Mouse (Mus musculus) liver, adult 2 months (tissue): Measurements from ENCODE around the gene Slc25a18.

ENCODE experiments used
- CTCF ChIP-seq: fragments of 200-500 bp; IDR thresholded peaks from 2 replicates; pipeline ENCODE4 v1.5.1; 2011; ENCODE audit warnings: low read depth, low read length, control low read depth
- POLR2A ChIP-seq: fragments of 200-500 bp; IDR thresholded peaks from 2 replicates; pipeline ENCODE4 v1.6.1; 2011; ENCODE audit warnings: low read length, control low read depth; ENCODE audit not compliant: insufficient read depth; ENCODE audit errors: extremely low read depth

DNA sequence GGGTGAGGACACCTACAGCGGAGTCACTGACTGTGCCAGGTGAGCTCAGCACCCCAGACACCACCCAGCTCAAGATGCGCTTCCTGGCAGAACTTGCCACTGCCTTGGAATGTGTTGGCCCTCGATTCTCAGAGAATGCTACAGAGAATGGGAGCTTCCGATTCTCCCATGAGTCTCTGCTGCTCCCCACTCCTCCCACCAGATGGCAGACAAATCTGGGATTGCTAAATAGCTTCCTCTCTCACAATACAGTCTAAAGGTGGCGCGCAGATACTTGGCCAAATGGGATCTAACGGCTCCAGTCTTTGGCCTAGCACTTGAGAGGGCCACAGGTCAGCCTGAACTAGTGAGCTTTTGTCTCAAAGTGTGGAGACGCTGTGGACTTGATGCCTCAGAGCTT is 19.6 kb downstream of the Slc25a18 start:
- TF ChIP-seq CTCF (0 out of 2 replicates have a peak, but pooled peaks have one; percentile 2), POLR2A (no peak)
